Mouse (Mus musculus) CH12.LX (cell line): ENCODE results near the gene Unc13a. TPM values are rescaled to one million over a fixed set of nuclear protein-coding genes. Genes with fewer than 3 reads are reported as not detected.

ENCODE experiments used
- DNase-seq: peaks from one replicate; pipeline ENCODE4 v3.0.0-alpha.2; 2013; ENCODE audit errors: extremely low read depth
- H3K27ac ChIP-seq: 2 replicates; pipeline ENCODE4 v1.5.1; 2012; ENCODE audit warnings: low read depth, mild to moderate bottlenecking, control low read depth, moderate library complexity; ENCODE audit not compliant: insufficient read depth
- H3K27me3 ChIP-seq: replicated peaks from 2 replicates; pipeline ENCODE3; 2012; ENCODE audit warnings: inconsistent platforms
- H3K36me3 ChIP-seq, 2 experiments: replicated peaks in 1 of 2; 2 replicates each; pipeline versions ENCODE3 to v1.6.1; 2012; ENCODE audit warnings: inconsistent platforms in 1 of 2, low read length in 1 of 2, mild to moderate bottlenecking in 1 of 2, mixed read lengths in 1 of 2, moderate library complexity in 1 of 2; ENCODE audit not compliant: control insufficient read depth in 1 of 2, insufficient read depth in 1 of 2
- H3K4me1 ChIP-seq, 2 experiments: 2 replicates each; pipeline ENCODE4 v1.6.1; 2012; ENCODE audit warnings: inconsistent platforms in 1 of 2, moderate library complexity in 1 of 2; ENCODE audit not compliant: insufficient read depth in 2 of 2, control insufficient read depth in 1 of 2
- H3K4me2 ChIP-seq: 2 replicates; pipeline ENCODE4 v1.6.1; 2012; ENCODE audit warnings: low read depth, mild to moderate bottlenecking, control low read depth; ENCODE audit not compliant: poor library complexity, insufficient read depth, severe bottlenecking
- H3K4me3 ChIP-seq, 3 experiments: fragments of 150-350 bp in 1 of 3; sonication (generic) in 1 of 3; replicated peaks in 1 of 3; 2 replicates each; pipeline versions ENCODE3 to v1.5.1; 2011 to 2012; ENCODE audit warnings: low read depth in 2 of 3, low read length in 2 of 3, mild to moderate bottlenecking in 2 of 3, moderate library complexity in 2 of 3, control low read depth in 1 of 3, improper control_type of control experiment in 1 of 3, inconsistent platforms in 1 of 3, mixed read lengths in 1 of 3; ENCODE audit not compliant: poor library complexity in 1 of 3
- H3K79me2 ChIP-seq: replicated peaks from 2 replicates; pipeline ENCODE4 v1.6.1; 2012; ENCODE audit warnings: mild to moderate bottlenecking, moderate library complexity; ENCODE audit not compliant: control insufficient read depth, poor library complexity, insufficient read depth, severe bottlenecking; ENCODE audit errors: extremely low read depth
- H3K9ac ChIP-seq: 2 replicates; pipeline ENCODE4 v1.6.1; 2012; ENCODE audit warnings: low read depth, mild to moderate bottlenecking, control low read depth, moderate library complexity; ENCODE audit not compliant: insufficient read depth
- H3K9me3 ChIP-seq: replicated peaks from 2 replicates; pipeline ENCODE3; 2012; ENCODE audit warnings: low read length, inconsistent platforms, mixed read lengths
- BHLHE40 ChIP-seq: IDR thresholded peaks from 2 replicates; pipeline ENCODE4 v1.6.1; 2011; ENCODE audit warnings: mild to moderate bottlenecking, low read depth, low read length, improper control_type of control experiment
- CHD2 ChIP-seq: IDR thresholded peaks from 2 replicates; pipeline ENCODE4 v1.6.1; 2011; ENCODE audit warnings: low read length, improper control_type of control experiment
- CTCF ChIP-seq, 2 experiments: IDR thresholded peaks in 1 of 2; conservative IDR thresholded peaks in 1 of 2; 2 replicates each; pipeline ENCODE4 v1.5.1; 2011 to 2012; ENCODE audit warnings: low read depth in 2 of 2, low read length in 2 of 2, improper control_type of control experiment in 1 of 2, inconsistent platforms in 1 of 2, mild to moderate bottlenecking in 1 of 2, moderate library complexity in 1 of 2
- EP300 ChIP-seq: IDR thresholded peaks from 2 replicates; pipeline ENCODE4 v1.6.1; 2011; ENCODE audit warnings: low read length, improper control_type of control experiment
- ETS1 ChIP-seq: conservative IDR thresholded peaks from 2 replicates; pipeline ENCODE4 v1.6.1; 2012; ENCODE audit warnings: low read depth, mild to moderate bottlenecking, inconsistent platforms, low read length, improper control_type of control experiment, moderate library complexity
- HCFC1 ChIP-seq: IDR thresholded peaks from 2 replicates; pipeline ENCODE4 v1.6.1; 2012; ENCODE audit warnings: low read depth, mild to moderate bottlenecking, inconsistent platforms, low read length, improper control_type of control experiment
- IRF4 ChIP-seq: IDR thresholded peaks from 2 replicates; pipeline ENCODE4 v1.6.1; 2014; ENCODE audit warnings: low read depth, mild to moderate bottlenecking, inconsistent platforms, low read length, improper control_type of control experiment
- JUN ChIP-seq: IDR thresholded peaks from 2 replicates; pipeline ENCODE4 v1.6.1; 2011; ENCODE audit warnings: low read depth, mild to moderate bottlenecking, low read length, improper control_type of control experiment, moderate library complexity; ENCODE audit not compliant: insufficient read depth
- JUND ChIP-seq: conservative IDR thresholded peaks from 2 replicates; pipeline ENCODE4 v1.6.1; 2011; ENCODE audit warnings: low read depth, low read length, improper control_type of control experiment
- KAT2A ChIP-seq: IDR thresholded peaks from 2 replicates; pipeline ENCODE4 v1.6.1; 2012; ENCODE audit warnings: low read length, improper control_type of control experiment, inconsistent platforms; ENCODE audit not compliant: insufficient replicate concordance
- MAZ ChIP-seq: IDR thresholded peaks from 2 replicates; pipeline ENCODE4 v1.6.1; 2012; ENCODE audit warnings: low read depth, mild to moderate bottlenecking, inconsistent platforms, low read length, improper control_type of control experiment, moderate library complexity
- MXI1 ChIP-seq: IDR thresholded peaks from 2 replicates; pipeline ENCODE4 v1.6.1; 2011; ENCODE audit warnings: mild to moderate bottlenecking, low read depth, low read length, improper control_type of control experiment
- MYC ChIP-seq: IDR thresholded peaks from 2 replicates; pipeline ENCODE4 v1.6.1; 2011; ENCODE audit warnings: low read depth, mild to moderate bottlenecking, improper control_type of control experiment, low read length
- NELFE ChIP-seq: IDR thresholded peaks from 2 replicates; pipeline ENCODE4 v1.6.1; 2011; ENCODE audit warnings: low read depth, low read length, improper control_type of control experiment
- NRF1 ChIP-seq: IDR thresholded peaks from 2 replicates; pipeline ENCODE4 v1.6.1; 2014; ENCODE audit warnings: low read depth, mild to moderate bottlenecking, inconsistent platforms, low read length, improper control_type of control experiment, moderate library complexity
- PAX5 ChIP-seq: IDR thresholded peaks from 2 replicates; pipeline ENCODE4 v1.6.1; 2012; ENCODE audit warnings: low read length, inconsistent platforms, mixed read lengths
- POLR2A ChIP-seq: IDR thresholded peaks from 2 replicates; pipeline ENCODE4 v1.6.1; 2011; ENCODE audit warnings: low read depth, mild to moderate bottlenecking, improper control_type of control experiment, low read length
- POLR2AphosphoS2 ChIP-seq: IDR thresholded peaks from 2 replicates; pipeline ENCODE4 v1.6.1; 2011; ENCODE audit warnings: low read depth, low read length, improper control_type of control experiment
- RAD21 ChIP-seq: IDR thresholded peaks from 2 replicates; pipeline ENCODE4 v1.6.1; 2011; ENCODE audit warnings: low read depth, mild to moderate bottlenecking, low read length, improper control_type of control experiment, moderate library complexity
- RCOR1 ChIP-seq: conservative IDR thresholded peaks from 2 replicates; pipeline ENCODE4 v1.6.1; 2012; ENCODE audit warnings: low read depth, mild to moderate bottlenecking, inconsistent platforms, low read length, improper control_type of control experiment
- SIN3A ChIP-seq: IDR thresholded peaks from 2 replicates; pipeline ENCODE4 v1.6.1; 2012; ENCODE audit warnings: low read length, improper control_type of control experiment, inconsistent platforms
- SMC3 ChIP-seq: IDR thresholded peaks from 2 replicates; pipeline ENCODE4 v1.6.1; 2011; ENCODE audit warnings: low read depth, low read length, improper control_type of control experiment
- TBP ChIP-seq: conservative IDR thresholded peaks from 2 replicates; pipeline ENCODE4 v1.6.1; 2011; ENCODE audit warnings: low read depth, low read length, improper control_type of control experiment
- UBTF ChIP-seq: IDR thresholded peaks from 2 replicates; pipeline ENCODE4 v1.6.1; 2012; ENCODE audit warnings: low read depth, mild to moderate bottlenecking, inconsistent platforms, low read length, improper control_type of control experiment, moderate library complexity
- USF1 ChIP-seq: IDR thresholded peaks from 2 replicates; pipeline ENCODE4 v1.6.1; 2014; ENCODE audit warnings: low read depth, mild to moderate bottlenecking, inconsistent platforms, low read length, improper control_type of control experiment
- USF2 ChIP-seq: conservative IDR thresholded peaks from 2 replicates; pipeline ENCODE4 v1.6.1; 2011; ENCODE audit warnings: low read depth, low read length, improper control_type of control experiment
- ZC3H11A ChIP-seq: IDR thresholded peaks from 2 replicates; pipeline ENCODE4 v1.6.1; 2012; ENCODE audit warnings: low read depth, mild to moderate bottlenecking, inconsistent platforms, low read length, improper control_type of control experiment
- ZKSCAN1 ChIP-seq: IDR thresholded peaks from 2 replicates; pipeline ENCODE4 v1.6.1; 2012; ENCODE audit warnings: low read depth, inconsistent platforms, low read length, improper control_type of control experiment, borderline replicate concordance
- ZMIZ1 ChIP-seq: IDR thresholded peaks from 2 replicates; pipeline ENCODE4 v1.6.1; 2012; ENCODE audit warnings: low read depth, mild to moderate bottlenecking, inconsistent platforms, low read length, improper control_type of control experiment
- dilution Hi-C: fragments of 300-500 bp; cut with MboI; formaldehyde crosslinking; loops from 2 replicates; pipeline ENCODE4 v1.14.3; 2020; ENCODE audit warnings: low sequenced_read_pairs; ENCODE audit not compliant: extremely low pct_unique_long_range_greater_than_20kb, extremely low pct_ligation_motif_present
- in situ Hi-C: fragments of 300-500 bp; cut with MboI; formaldehyde crosslinking; loops from 3 replicates; pipeline ENCODE4 v1.14.3; 2019; ENCODE audit warnings: low sequenced_read_pairs, low pct_ligation_motif_present, low pct_unique_long_range_greater_than_20kb, mixed read lengths
- polyA plus RNA-seq: library from polyadenylated mRNA; unstranded; fragments of >175 nt; gene quantifications from 2 replicates; pipeline ENCODE4 v1.2.1, GENCODE M21; 2012; ENCODE audit warnings: low read depth; ENCODE audit not compliant: insufficient read length
- total RNA-seq, 2 experiments: library from RNA; depleted of rRNA; stranded (reverse); fragments of 300-350 nt in 1 of 2; fragments of >200 nt in 1 of 2; gene quantifications; 2 replicates each; pipeline ENCODE4 v1.2.3; 2012 to 2014

Gene Unc13a
- total and polyA plus RNA-seq, 3 experiments = 0.68 to 2.1 (median 1.0) TPM

GRCm38 (mm10) chr8:71654600-71654999 lies 17.0 kb downstream of the Unc13a start:
- dilution Hi-C loops = no loop called here

GRCm38 (mm10) chr8:71645510-71645909 lies 26.0 kb downstream of the Unc13a start:
- no peak overlapping the region for H3K4me2 ChIP-seq
- no peak overlapping the region for H3K27ac ChIP-seq
- no peak overlapping the region for H3K4me3 ChIP-seq
- dilution Hi-C loops = no loop called here
- no peaks in the 10 kb centered on the region for H3K9me3 ChIP-seq
- no peak overlapping the region for H3K9ac ChIP-seq
- no peaks in the 10 kb centered on the region for H3K4me1 ChIP-seq
- H3K79me2 ChIP-seq = no peaks in the 10 kb centered on the region
- TF ChIP-seq SMC3 = no peak
- no peak for TF ChIP-seq USF2
- no peak for TF ChIP-seq MYC
- TF ChIP-seq NELFE = no peak
- TF ChIP-seq SIN3A = no peak
- no peak for TF ChIP-seq JUND
- no peak for TF ChIP-seq MAZ
- no peak for TF ChIP-seq RAD21
- no peak for TF ChIP-seq RCOR1
- no peak for TF ChIP-seq ZC3H11A
- no peak for TF ChIP-seq IRF4
- TF ChIP-seq USF1 = no peak
- no peak for TF ChIP-seq PAX5
- no peak for TF ChIP-seq CTCF (conservative IDR thresholded peaks at IDR 0.05 in 1 of 2, IDR thresholded peaks at IDR 0.05 in 1 of 2; ENCODE audit: low read depth in 2 of 2, low read length in 2 of 2)
- TF ChIP-seq KAT2A = no peak
- no peak for TF ChIP-seq POLR2AphosphoS2
- TF ChIP-seq POLR2A = no peak
- TF ChIP-seq, all 38 proteins: peak for 0
- in situ Hi-C loops = no loop called here
- no peak for DNase-seq
- Histone ChIP-seq H3K36me3 (no peaks in the 10 kb centered on the region), H3K27me3 (no peaks in the 10 kb centered on the region)

More at GRCm38 (mm10) chr8:71654600-71654999, 17.0 kb downstream of the Unc13a start:
- Histone ChIP-seq H3K27me3 (no peaks in the 10 kb centered on the region), H3K4me2 (no peak overlapping the region)
- TF ChIP-seq ZKSCAN1 = no peak
- TF ChIP-seq POLR2A = no peak
- TF ChIP-seq EP300 = no peak
- TF ChIP-seq TBP = no peak
- no peak for TF ChIP-seq JUN
- no peak for TF ChIP-seq ETS1
- no peak for TF ChIP-seq CHD2
- TF ChIP-seq ZMIZ1 = no peak
- TF ChIP-seq SMC3 = no peak
- TF ChIP-seq NRF1 = no peak
- no peak for TF ChIP-seq JUND
- TF ChIP-seq NELFE = no peak
- no peak for TF ChIP-seq BHLHE40
- TF ChIP-seq CTCF (conservative IDR thresholded peaks at IDR 0.05 in 1 of 2, IDR thresholded peaks at IDR 0.05 in 1 of 2; ENCODE audit: low read depth in 2 of 2, low read length in 2 of 2) = no peak
- TF ChIP-seq POLR2AphosphoS2 = no peak
- TF ChIP-seq KAT2A = no peak
- no peak for TF ChIP-seq HCFC1
- no peak for TF ChIP-seq UBTF
- TF ChIP-seq SIN3A = no peak
- no peak for TF ChIP-seq MXI1
- TF ChIP-seq, all 38 proteins: peak for 0
- no peaks in the 10 kb centered on the region for H3K79me2 ChIP-seq
- no peaks in the 10 kb centered on the region for H3K36me3 ChIP-seq
- no peaks in the 10 kb centered on the region for H3K4me1 ChIP-seq
- no peak overlapping the region for H3K4me3 ChIP-seq
- in situ Hi-C loops = no loop called here
- DNase-seq = no peak
- H3K9ac ChIP-seq = no peak overlapping the region
- H3K27ac ChIP-seq = no peak overlapping the region
- no peaks in the 10 kb centered on the region for H3K9me3 ChIP-seq
